Mouse (Mus musculus) cerebellum, adult 2 months (tissue): ENCODE data around the gene Ncan. TPM values are rescaled to one million over a fixed set of nuclear protein-coding genes. Genes with fewer than 3 reads are reported as not detected.

Experiments
- DNase-seq, 2 experiments: peaks; one replicate each; pipeline ENCODE4 v3.0.0; 2021
- H3K27ac ChIP-seq: fragments of 200-500 bp; 2 replicates; pipeline ENCODE4 v1.5.1; 2012; ENCODE audit warnings: low read length, control low read depth, inconsistent platforms; ENCODE audit not compliant: insufficient read depth
- H3K27me3 ChIP-seq: fragments of 200-500 bp; 2 replicates; pipeline ENCODE4 v1.6.1; 2012; ENCODE audit warnings: inconsistent platforms, mild to moderate bottlenecking, low read length, moderate library complexity; ENCODE audit not compliant: control insufficient read depth, insufficient read depth
- H3K4me1 ChIP-seq: fragments of 200-500 bp; 2 replicates; pipeline ENCODE4 v1.6.1; 2011; ENCODE audit warnings: low read length; ENCODE audit not compliant: control insufficient read depth, insufficient read depth
- H3K4me3 ChIP-seq: fragments of 200-500 bp; replicated peaks from 2 replicates; pipeline ENCODE3; 2011; ENCODE audit warnings: mild to moderate bottlenecking, low read depth, low read length, control low read depth; ENCODE audit not compliant: insufficient read depth
- CTCF ChIP-seq: fragments of 200-500 bp; IDR thresholded peaks from 2 replicates; pipeline ENCODE4 v1.5.1; 2011; ENCODE audit warnings: low read depth, mild to moderate bottlenecking, control low read depth, low read length, moderate library complexity, borderline replicate concordance; ENCODE audit not compliant: insufficient read depth
- POLR2A ChIP-seq: fragments of 200-500 bp; IDR thresholded peaks from 2 replicates; pipeline ENCODE4 v1.6.1; 2011; ENCODE audit warnings: low read length, control low read depth, borderline replicate concordance; ENCODE audit not compliant: insufficient read depth
- WGBS: fragments of 180-500 bp; shearing (Covaris S2); methylation state at CpG from one replicate; pipeline ENCODE4 v1.1.7; 2018; 5-methylcytosine and 5-hydroxymethylcytosine counted together
- polyA plus RNA-seq: library from polyadenylated mRNA; depleted of rRNA; stranded (reverse); fragments of >200 nt; gene quantifications from 2 replicates; pipeline ENCODE4 v1.2.3, GENCODE M21; 2012

Gene Ncan
- polyA plus RNA-seq, 1 experiment: 15.2 TPM

DNA sequence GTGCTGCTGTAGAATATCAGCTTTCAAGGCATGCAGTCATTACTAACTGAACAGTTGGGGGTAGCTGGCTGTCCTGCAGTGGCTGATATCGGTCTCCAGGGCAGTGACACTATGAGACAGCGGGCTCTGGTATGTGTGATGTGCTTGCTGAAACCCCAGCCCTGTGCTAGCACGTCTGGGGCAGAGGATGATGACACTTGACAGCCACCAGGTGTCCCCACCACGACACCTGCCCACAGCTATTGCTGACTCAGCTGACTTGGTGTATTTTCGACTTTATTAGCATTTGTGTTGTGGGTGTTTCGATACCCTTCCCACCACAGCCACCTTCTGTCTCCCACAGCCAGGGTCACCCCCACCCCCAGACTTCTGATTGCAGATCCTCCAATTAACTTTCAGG, 16.2 kb downstream of the Ncan start:
- TF ChIP-seq CTCF (peak; percentile 90), POLR2A (no peak)
- H3K27me3 ChIP-seq: no peaks in the 10 kb centered on the region
- peak; percentile 41 to 56 for DNase-seq
- WGBS: 9% methylated on average over 6 of the region's 6 CpGs
- no peak overlapping the region for H3K4me3 ChIP-seq
- H3K27ac ChIP-seq: no peak overlapping the region
- no peaks in the 10 kb centered on the region; the same call in 1 of the 2 replicates for H3K4me1 ChIP-seq

DNA sequence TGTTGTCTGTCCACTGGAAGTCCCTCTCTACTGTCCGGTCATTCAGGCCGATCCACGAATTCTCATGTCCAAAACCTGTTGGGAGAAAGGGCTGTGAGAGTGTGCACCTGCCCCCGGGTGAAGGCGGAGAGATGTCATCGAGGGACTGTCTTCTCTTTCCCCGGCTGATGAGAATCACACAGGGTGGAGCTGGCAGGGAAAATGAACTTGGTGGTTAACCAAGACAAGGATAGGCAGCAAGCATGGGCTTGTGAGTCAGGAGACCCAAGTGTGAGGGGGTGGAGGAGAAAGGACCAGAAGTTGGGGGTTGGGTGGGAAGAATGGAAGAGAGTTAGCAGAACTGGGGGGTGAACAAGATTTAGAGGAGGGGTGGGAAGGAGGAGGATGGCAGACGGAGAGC, 20.4 kb downstream of the Ncan start:
- TF ChIP-seq POLR2A: no peak
- TF ChIP-seq CTCF: no peak
- DNase-seq: no peak

DNA sequence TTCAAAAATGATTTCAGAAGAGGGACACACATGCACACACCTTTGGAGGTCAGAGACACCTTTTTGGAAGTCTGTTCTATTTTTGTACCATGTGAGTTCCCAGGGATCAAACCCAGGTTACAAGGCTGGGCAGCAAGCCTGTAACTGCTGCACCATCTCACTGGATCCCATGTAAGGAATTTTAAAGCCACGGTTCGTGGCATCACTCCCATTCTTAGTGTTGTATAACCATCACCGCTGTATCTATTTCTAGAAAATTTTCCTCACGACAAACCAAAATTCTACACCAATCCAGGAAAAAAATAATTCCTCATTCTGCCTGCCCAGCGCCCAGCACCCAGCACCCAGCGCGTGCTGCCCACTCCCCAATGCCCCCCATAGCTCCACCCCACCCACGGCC, 21.4 kb downstream of the Ncan start:
- Histone ChIP-seq H3K27me3 (no peaks in the 10 kb centered on the region), H3K4me1 (no peaks in the 10 kb centered on the region), H3K27ac (no peak overlapping the region), H3K4me3 (no peak overlapping the region)
- DNase-seq: no peak
- WGBS: 80% methylated on average over 8 of the region's 8 CpGs
- TF ChIP-seq POLR2A (no peak), CTCF (no peak)

More for the DNA sequence above, 20.4 kb downstream of the Ncan start:
- no peak overlapping the region for H3K27ac ChIP-seq
- WGBS: 86% methylated on average over 8 of the region's 8 CpGs
- no peak overlapping the region for H3K4me3 ChIP-seq
- H3K4me1 ChIP-seq: no peaks in the 10 kb centered on the region; the same call in 1 of the 2 replicates
- no peaks in the 10 kb centered on the region for H3K27me3 ChIP-seq

DNA sequence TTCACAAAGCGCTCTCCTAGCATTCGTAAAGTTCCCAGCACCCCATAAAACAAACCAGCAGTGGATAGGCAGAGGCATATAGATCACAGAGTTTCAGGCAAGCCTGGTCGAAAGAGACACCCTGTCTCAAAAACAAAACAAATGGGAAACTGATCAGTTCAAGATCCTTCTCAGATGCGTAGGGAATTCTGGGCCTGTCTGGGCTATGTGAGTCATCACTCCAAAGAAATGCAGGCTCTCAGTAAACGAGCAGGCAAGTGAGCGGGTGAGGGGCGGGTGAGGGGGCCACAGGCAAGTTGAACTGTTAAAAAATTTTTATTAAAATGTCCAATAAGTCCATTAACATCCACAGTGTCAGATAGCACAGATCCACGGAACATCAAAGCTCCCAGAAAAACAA, 27.9 kb downstream of the Ncan start:
- TF ChIP-seq CTCF (no peak), POLR2A (no peak)
- Histone ChIP-seq H3K27me3 (no peaks in the 10 kb centered on the region), H3K4me1 (no peaks in the 10 kb centered on the region), H3K4me3 (no peak overlapping the region), H3K27ac (no peak overlapping the region)
- DNase-seq: no peak
- 70% methylated on average over 8 of the region's 8 CpGs for WGBS

DNA sequence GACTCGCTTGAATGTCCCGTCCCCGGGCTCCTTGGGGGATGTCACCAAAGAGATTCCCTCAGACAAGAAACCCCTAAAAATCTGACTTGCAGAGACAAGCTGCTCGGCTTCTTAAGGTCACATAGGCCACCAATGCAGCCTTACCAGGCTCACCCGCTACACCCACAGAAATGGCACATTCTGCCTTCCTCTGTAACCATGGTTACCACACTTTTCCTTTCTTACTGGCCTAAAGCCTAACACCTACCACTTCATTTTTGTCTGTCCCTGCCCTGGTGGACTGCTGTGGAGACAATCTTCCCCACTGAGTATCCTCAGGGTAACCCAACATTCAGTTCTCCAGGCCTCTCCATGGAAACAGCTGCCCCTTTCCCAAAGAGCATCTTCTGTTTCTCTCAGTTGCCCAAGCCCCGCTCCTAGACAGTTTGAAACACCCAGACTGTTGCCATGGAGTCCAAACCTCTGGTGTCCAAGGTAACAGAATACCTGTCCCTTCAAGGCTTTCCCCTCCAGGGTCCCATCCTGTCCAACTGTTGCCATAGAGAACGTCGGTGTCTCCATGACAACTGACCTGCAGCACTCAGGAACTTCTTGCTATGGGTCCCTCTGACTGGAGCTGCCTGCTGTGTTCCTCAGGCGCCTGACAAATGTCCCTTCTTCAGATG, 31.2 kb downstream of the Ncan start:
- no peak overlapping the region for H3K27ac ChIP-seq
- TF ChIP-seq POLR2A (no peak), CTCF (no peak)
- WGBS: 50% methylated on average over 9 of the region's 9 CpGs
- no peaks in the 10 kb centered on the region for H3K4me1 ChIP-seq
- H3K4me3 ChIP-seq: no peak overlapping the region
- H3K27me3 ChIP-seq: no peaks in the 10 kb centered on the region; the same call in 1 of the 2 replicates
- DNase-seq: no peak

GRCm38 (mm10) chr8:70087836-70088650, 32.6 kb downstream of the Ncan start:
- DNase-seq: peak; percentile 50 to 66
- no peaks in the 10 kb centered on the region; the same call in 1 of the 2 replicates for H3K4me1 ChIP-seq
- no peak overlapping the region for H3K4me3 ChIP-seq
- peak; percentile 75 for TF ChIP-seq CTCF
- TF ChIP-seq POLR2A: no peak
- no peak overlapping the region for H3K27ac ChIP-seq
- H3K27me3 ChIP-seq: no peaks in the 10 kb centered on the region; the same call in 1 of the 2 replicates
- WGBS: 15% methylated on average over 56 of the region's 56 CpGs

- no peak for DNase-seq
- no peaks in the 10 kb centered on the region; the same call in 1 of the 2 replicates for H3K27me3 ChIP-seq
- H3K27ac ChIP-seq: no peak overlapping the region
- TF ChIP-seq CTCF (no peak), POLR2A (no peak)
- 34% methylated on average over 7 of the region's 7 CpGs for WGBS
- no peak overlapping the region for H3K4me3 ChIP-seq
- no peaks in the 10 kb centered on the region; the same call in 1 of the 2 replicates for H3K4me1 ChIP-seq
Measured at GRCm38 (mm10) chr8:70087237-70087636, 33.4 kb downstream of the Ncan start.

DNA sequence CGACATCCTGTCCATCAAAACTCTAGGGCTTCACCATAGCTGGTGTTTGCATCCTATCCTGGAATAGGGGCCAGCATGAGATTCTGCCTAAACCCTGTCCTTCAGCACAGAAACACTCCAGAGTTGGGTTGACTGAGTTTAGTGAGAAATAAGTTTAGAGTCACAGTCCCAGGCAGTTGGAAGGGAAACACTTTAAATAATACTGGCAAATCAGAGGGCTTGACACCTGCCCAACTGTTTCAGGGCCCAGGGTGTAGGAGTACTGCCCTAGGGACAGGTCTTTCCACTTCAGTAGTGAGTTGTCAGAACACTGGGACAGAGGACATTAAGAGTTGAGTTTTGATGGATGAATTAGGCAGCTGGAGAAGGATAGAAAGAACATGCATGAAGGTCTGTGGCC, 34.5 kb downstream of the Ncan start:
- WGBS: 40% methylated on average over 1 of the region's 1 CpGs
- Histone ChIP-seq H3K27ac (no peak overlapping the region), H3K27me3 (no peaks in the 10 kb centered on the region; the same call in 1 of the 2 replicates), H3K4me3 (no peak overlapping the region), H3K4me1 (no peaks in the 10 kb centered on the region; the same call in 1 of the 2 replicates)
- no peak for DNase-seq
- TF ChIP-seq CTCF (no peak), POLR2A (no peak)
